Mouse (Mus musculus) right cerebral cortex, adult 2 months (tissue): Measurements from ENCODE around the gene Elmo2.

ENCODE experiments used
- DNase-seq, 2 experiments: peaks; one replicate each; pipeline ENCODE4 v3.0.0; 2021 to 2022; ENCODE audit warnings: low spot score in 2 of 2

Elmo2 gene

DNA sequence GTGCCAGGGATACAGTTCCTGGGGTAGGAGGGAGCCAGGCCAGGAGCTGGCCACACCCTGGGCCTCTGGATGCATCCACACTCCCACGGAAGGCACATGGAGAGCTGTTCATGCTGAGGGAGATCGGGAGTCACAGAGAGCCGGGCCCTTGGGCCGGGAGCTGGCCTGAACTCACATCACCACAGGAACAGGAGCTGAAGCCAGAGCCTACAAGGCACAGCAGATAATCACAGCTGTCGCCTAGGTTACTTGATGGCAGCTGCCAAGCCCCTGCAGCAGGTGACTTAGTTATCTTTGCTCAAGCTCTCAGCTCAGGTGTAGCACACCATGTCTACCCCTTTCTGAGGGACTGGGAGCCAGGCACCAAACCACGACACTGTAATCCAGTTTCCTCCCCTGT, 68.0 kb downstream of the Elmo2 start:
- no peak for DNase-seq

- peak; percentile 70 to 77 for DNase-seq
These were observed 69.0 kb downstream of the Elmo2 start for GRCm38 (mm10) chr2:165257151-165257834.

- DNase-seq: no peak
These were observed 70.1 kb downstream of the Elmo2 start for GRCm38 (mm10) chr2:165256213-165256612.

- no peak for DNase-seq
These were observed 72.4 kb downstream of the Elmo2 start for GRCm38 (mm10) chr2:165253867-165254266.

DNA sequence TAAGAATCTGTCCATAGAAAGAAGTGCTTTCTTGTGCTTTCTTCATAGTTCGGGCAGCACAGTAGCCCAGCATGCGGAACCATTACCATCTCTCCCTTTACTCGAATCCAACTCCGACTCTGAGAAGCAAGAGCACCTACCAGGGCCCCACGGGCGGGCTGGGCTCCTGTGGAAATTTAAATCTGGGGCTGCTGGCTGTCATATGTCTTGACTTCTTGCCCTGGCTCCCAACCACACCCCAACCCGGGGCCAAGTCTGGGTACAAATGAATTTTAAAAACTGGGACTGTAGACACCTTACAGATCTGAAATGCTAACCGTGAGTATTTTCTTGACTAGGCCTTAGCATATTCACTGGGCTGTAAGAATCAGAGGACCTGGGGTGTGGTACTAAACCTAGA, 73.0 kb downstream of the Elmo2 start:
- no peak for DNase-seq

DNA sequence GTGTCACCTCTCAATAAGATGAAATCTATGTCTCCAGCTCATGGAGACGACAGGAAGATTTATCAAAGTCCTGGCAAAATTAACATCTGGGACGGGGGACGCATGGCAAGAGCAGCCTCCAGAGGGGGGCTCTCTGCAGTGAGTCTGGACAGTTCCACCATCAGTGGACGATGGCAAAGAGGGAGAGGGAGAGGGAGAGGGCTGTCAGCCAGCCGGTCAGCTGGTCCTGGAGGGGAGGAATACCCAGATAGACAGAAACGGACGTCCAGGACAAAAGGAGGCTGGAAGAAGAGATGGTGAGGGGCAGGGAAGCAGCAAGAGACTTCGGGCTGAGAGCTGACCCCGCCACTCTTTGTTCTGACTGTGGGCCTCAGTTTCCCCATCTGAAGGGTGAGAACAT, 73.5 kb downstream of the Elmo2 start:
- DNase-seq: no peak

- DNase-seq: no peak
These were observed 73.9 kb downstream of the Elmo2 start for GRCm38 (mm10) chr2:165252381-165252780.

DNA sequence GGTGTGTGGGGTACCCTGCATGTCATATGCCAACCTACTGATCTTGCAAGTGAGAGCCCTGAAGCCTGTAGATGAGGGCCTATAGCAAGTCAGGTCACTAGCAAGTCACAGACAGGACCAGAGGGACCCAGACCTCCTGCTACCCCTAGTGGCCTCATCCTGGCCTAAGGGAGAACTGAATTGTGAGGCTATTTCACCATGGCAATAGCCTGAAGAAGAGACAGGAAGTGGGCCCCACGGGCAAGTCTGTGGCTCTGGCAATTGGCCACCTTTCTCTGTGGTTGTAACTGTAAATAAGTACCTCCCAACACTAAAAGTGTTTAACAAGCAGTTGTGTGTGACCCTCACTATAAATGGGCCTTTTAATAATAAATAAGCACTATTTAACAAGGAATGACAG, 75.4 kb downstream of the Elmo2 start:
- DNase-seq: no peak

GRCm38 (mm10) chr2:165248967-165249366, 77.3 kb downstream of the Elmo2 start:
- DNase-seq: no peak

DNA sequence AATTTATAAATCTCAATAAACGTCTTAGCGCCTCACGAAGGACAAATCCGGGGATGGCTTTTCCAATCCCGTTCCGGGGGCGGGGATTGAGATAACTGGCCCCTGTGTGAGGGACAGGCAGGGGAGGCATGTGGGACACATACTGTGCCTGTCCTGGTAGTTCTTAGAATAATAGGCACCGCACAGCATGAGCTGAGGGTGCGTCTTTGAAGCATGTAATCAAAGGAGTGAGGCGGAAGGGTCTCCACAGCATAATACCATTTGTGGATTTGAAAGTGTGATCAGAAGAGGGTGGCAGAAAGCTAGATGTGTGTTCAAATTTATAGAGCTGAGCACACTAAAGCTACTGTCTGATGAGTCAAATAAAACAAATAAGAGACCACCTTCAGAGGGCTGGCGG, 79.9 kb downstream of the Elmo2 start:
- DNase-seq: no peak

DNA sequence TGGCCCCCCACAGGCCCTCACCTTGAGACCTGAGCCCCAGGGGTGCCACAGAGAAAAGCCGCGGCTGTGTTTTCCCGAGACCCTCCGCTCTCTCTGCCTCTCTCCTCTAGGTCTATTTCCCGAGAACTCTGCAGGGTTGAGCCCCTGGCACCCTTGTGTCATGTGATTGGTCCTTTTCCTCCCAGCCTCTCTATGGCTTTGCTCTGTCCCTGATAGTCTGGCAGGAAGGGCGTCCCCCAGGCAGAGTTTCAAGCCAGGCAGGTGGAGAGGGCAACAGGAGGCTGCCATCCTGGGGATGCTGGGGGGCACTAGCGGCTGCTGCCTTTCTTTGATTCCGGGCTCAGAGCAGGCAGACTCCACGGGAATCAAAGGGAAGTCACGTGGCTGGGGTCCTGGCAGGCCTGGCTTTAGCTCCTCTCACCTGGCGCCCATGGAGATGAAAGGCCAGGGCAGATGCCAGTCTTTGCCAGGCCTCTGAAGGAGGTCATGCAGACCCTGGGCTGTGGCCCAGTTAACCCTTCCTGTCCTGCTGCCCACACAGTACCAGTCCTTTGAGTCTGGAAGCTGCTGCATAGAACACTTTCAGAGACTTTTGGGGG, 83.1 kb downstream of the Elmo2 start:
- no peak for DNase-seq

DNA sequence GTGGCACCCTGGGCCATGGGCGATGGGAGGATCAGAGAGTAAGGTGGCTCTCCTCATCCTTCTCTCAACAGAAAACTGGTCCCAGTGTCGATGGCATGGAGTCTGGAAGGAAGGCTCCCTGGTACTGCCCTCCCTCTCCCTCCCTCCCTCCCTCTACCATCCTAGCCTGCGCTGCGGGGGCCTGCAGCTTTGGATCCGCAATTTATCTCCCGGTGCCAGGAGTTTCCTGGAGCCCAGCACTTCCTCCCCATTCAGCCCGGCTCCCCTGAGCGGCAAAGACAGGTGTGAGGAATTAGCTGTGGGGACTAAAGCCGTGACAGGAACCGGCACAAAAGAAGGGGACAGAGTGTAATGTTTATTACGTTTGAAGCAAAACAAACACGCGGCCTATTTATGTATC, 83.7 kb downstream of the Elmo2 start:
- DNase-seq: no peak

DNA sequence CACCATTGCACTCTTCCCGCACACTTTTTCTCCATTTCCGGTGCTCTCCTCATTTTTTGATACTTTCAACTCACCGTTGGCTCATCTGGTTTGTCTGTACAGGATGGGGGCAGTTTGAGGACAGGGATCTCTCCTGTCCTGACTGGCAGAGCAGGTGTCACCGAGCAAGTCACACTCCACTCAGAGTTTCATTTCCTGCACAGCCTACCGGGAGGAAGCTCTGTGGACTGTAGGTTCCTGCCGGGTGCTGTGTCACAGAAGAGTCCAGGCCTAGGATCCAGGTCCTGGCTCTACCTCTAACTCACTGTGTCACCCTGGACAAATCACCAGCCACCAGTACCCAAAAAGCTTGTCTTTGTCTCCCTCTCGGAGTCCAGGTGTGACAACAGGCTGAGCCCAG, 84.5 kb downstream of the Elmo2 start:
- no peak for DNase-seq

GRCm38 (mm10) chr2:165240371-165240770, 85.9 kb downstream of the Elmo2 start:
- DNase-seq: no peak

- DNase-seq: no peak
These were observed 86.6 kb downstream of the Elmo2 start for GRCm38 (mm10) chr2:165239533-165240144.

DNA sequence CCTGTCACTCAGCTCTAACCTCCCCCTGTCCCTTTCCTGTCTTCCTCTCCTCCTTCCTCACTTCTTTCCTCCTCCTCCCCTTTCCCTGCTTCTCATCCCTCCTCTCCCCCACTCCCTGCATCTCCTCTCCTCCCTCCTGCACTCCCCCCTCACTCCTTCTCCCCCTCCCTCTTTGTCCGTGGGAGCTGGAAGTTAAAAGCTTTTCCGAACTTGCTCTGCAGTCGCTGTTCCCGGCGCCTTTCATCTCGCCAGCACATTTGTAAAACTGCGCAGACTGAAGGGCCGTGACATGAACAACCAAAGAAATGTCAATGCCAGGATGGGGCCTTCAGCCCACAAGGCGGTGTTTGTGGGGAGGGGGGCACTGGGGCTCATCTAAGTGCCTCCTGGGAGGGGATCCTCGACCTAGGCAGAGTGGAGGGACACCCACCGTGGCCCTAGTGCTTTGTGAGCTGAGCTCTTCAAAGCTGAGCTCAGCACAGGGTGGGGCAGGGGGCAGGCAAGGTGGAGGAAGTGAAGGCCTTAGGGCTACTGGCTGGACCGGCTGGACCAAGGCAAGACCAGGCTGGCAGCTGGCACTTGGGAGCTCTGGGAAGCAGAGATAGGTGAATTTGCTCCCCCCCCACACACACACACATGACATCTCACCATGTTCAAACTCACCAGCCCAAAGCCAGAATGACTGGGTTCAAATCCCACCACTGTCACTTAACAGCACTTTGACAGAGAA, 87.7 kb downstream of the Elmo2 start:
- DNase-seq: no peak
